Mouse (Mus musculus): ENCODE measurements around the gene Cyp27b1.
A peak's percentile ranks its signal among the peaks of the same experiment; 100 is the strongest.
"Not testable (repeated sequence)": the region's sequence is repeated elsewhere in the genome, so short reads cannot be mapped to it uniquely, and the experiment has no call there.

Gene Cyp27b1

DNA sequence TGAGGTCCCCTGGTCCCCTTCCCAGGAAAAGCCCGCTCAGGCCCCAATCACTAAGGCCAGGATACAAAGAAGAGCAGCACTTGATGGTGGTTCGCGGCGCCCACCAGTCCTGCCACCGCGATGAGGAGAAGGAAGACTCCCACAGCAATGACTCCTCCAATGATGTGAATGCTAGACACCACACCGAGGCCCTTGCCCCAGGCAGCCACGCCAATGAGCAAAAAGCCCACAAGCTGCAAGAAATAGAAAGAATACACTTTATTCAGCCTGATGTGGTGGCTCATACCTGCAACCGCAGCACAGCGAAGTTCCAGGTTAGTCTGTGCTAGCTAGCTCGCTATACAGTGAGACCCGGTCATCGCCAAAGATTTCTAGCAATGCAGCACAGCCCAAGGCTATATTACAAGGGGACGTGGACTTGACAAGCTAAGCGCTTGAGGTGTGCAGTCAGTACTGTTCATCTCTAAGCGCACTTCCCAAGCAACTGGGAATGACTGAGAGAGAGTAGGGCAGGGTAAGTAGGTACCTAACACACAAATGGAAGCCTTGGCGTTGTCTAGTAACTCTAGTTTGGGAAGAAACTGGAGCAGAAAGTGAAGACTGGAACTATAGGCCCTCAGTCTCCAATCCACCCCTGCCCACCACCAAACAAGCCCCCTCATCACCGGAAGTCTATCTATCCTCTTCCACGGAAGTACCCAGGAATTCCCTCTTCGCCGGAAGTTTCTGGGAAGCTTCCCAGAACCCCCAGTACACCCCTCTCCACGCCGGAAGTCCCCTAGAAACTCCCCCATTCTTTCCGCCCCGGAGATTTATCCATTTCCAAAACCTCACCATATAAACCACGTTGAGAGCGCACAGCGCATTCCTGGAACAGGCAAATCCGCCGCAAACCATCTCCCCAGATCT is 21.5 kb downstream of the Cyp27b1 start:
- DNase-seq (ENCODE audit: low spot score in 2 of 2) = no peak

DNA sequence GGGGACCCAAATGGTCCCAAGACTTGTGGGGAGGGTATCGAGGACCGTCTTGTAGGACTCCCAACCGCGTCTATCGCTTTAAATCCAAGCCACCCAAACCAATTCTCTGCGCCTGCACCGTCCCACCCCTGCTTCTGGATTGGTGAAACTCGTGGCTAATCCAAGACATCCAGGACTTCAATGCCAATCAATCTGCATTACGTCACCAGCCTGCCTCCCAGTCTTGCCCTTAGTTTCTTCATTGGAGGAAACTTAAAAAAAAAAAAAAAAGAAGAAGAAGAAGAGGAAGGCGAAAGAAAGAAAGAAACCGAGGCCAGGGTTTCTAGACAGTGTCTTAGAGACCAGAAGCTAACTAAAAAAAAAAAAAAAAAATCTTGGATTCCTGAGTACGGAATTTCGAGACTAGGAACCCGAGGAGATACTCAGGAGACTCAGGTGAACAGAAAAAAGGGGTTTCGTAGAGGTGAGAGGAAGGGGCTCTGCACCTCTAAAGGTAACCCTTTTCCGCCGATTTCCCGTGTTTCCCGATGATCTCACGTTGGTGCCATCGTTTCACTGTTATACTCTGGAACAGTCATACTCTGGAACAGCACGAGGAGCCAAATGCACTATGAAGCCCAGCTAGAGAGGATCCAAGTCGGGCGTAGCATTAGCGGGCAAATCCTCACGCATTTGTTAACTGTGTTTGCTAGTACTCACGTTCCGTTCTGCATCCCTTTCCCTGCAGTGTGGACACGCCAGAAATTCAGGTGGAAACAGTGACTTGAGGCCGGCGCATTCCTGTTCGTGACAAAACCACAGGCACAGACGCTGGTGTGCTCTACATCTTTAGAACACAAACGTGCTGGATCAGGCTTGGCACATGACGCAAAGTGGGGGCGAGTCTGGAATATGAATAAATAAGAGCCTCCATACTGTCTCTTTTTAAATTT is 22.4 kb downstream of the Cyp27b1 start, which contains the start of gene Tspan31:
Tspan31 (minus strand) TSS at position 75 of the 932 bp plus-strand sequence.
- DNase-seq (ENCODE audit: low spot score in 2 of 2) = peak; percentile 93 to 97

DNA sequence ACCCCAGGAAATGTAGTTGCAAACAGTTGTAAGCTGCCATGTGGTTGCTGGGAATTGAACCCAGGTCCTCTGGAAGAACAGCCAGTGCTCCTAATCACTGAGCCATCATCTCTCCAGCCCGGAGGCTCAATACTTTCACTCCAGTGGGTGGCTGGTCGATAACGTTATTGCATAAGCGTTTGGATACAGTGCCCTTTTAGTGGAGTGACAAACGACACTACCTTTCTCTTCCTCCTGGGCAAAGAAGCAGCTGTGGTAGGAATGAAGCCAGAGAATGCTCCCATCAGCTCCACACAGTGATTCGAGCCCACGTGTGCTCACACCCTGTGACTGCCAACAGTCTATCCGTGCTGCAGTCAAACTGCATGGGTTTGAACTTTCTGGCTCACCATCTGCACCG is 23.2 kb downstream of the Cyp27b1 start:
- DNase-seq (ENCODE audit: low spot score in 2 of 2) = no peak

DNA sequence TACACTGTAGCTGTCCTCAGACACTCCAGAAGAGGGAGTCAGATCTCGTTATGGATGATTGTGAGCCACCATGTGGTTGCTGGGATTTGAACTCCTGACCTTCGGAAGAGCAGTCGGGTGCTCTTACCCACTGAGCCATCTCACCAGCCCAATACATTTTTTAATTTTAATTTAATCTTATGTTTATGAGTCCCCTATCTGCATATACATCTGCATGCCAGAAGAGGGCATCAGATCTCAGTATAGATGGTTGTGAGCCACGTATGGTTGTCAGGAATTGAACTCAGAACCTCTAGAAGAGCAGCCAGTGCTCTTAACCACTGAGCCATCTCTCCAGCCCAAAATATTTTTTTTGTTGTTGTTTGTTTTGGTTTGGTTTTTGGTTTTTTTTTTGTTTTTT is 24.2 kb downstream of the Cyp27b1 start:
- DNase-seq (ENCODE audit: low spot score in 2 of 2) = not testable (repeated sequence)

DNA sequence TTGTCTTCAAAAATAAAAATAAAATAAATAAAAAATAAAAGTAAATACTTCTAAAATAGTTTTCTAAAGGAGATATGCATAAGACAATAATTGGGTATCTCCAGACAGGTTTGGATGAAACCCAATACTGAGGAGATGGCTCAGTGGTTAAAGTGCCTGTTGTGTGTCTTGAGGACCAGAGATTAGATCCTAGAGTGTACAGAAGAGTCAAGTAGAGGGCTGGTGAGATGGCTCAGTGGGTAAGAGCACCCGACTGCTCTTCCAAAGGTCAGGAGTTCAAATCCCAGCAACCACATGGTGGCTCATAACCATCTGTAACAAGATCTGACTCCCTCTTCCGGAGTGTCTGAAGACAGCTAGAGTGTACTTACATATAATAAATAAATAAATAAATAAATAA is 24.9 kb downstream of the Cyp27b1 start:
- DNase-seq (ENCODE audit: low spot score in 2 of 2) = not testable (repeated sequence)

DNA sequence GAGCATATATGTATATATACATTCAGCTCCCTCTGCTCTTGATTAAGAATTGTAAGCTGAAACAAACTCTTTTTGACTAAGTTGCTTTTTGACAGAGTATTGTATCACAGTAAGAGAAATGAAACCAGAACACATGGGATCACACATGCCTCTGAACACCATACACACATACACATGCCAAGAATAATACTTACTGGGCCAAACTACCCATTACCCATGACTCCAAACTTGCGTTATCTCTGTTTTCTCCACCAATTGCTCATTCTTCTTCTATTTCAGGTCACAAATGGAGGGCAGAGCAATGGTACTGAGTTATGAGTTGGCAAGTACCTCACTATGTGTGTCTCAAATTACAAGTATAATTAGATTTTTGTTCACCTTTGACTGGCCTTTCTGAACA is 25.9 kb downstream of the Cyp27b1 start:
- DNase-seq (ENCODE audit: low spot score in 2 of 2) = no peak

DNA sequence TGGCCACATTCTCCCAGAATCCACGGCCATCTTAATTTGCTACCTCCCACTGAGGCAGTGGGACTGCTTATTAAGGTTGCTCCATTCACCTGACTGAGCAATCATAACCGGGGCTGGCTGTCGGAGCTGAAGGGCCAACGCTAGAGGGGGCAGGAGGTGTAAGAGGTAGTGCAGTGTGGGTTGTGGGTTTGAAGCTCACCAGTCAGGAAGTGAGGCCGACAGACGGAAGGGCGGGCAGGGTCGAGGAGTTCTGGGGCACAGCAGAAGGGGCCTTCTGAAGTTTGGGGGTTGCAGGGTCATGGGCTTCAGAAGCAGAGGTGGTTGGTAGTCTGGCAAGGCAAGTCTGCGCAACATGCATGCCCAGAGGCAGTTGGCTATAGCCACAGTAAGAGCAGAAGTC is 27.0 kb downstream of the Cyp27b1 start, which contains the start of gene Agap2:
Agap2 (plus strand) TSS at position 205 of the 400 bp plus-strand sequence.
- no peak for DNase-seq (ENCODE audit: low spot score in 2 of 2)

DNA sequence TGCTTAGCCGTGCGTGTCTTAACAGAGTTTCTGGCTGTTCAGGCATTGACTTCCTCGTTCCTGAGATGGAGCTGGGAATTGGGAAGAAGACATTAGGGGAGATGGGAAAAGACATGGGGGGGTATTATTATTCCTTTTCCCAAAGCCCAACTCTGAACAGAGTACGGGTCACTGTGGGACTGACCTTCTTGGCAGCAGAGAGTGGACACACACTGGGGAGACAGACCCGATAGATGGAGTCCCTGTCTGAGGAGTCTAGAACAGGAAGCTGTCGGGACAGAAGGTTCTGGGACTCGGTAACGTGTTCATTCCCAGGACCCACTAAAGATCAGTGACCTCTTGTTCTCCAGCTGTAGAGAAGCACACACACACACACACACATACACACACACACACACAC is 27.6 kb downstream of the Cyp27b1 start:
- no peak for DNase-seq (ENCODE audit: low spot score in 2 of 2)

DNA sequence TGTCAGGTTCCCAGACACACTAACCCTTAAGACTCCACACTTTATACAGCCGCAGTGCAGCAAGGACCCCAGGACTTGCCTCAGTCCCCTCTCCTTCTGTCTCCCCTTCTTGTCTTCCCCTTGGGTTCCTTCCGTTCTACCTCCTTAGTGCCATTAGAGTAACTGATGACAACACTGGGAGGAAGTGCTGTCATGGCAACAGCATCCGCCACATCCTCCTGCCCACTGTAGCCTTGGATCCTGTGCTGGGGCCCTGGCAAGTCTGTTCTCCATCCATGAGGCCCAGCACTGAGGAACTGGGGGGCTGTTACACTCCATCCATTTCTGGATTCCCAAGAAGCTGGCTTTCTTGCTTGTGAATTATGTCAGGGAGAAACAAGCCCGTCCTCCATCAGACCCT is 28.0 kb downstream of the Cyp27b1 start:
- DNase-seq (ENCODE audit: low spot score in 2 of 2) = no peak

DNA sequence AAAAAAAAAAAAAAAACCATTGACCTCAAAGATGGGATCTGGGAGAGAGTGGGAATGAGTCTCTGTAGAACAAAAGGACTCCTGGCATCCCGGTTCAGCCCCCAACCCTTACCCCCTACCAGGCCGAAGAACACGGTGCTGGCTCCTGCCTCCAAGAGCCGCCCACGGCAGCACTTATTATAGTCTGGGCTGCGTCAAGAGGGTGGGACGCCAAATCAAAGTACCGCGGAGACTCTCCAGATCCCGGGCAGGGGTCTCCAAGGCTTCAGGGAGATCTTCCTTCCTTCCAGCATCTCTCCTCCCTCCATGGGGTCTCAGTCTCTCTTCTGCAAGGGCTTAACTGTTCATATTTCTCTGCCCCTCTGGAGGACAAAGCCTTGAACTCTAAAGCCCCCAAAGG is 29.5 kb downstream of the Cyp27b1 start:
- DNase-seq (ENCODE audit: low spot score in 2 of 2) = no peak

DNA sequence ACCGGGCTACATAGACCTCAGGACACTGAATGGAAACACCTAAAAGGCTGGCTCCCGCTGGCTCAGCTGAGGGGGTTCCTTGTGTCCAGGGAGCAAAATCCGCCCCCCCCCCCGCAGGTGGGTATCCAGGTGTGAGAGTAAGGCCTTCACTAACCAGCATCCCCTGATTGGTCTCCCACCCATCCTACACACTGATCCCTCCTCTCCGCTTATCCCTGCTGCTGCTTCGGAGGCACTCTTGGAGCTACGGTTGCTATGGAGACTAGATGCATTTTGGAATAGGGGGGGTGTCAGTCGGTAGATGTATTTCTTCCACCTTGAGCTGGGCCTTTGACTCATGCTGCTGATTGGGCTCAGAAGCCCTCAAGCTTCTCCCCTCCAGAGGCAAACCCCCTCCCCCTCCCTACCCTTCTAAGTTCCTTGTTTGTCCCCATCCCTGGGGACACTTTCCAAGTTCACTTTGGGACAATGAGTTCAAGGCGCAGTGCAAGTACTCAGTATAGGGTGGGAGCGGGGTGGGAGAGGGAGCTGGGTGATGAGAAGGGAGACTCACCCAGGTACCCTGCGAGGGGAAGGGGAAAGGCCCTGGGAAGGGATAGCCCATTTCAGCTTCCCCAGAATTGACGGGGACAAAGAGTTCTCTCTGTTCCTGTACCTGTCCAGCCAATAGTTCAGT is 30.1 kb downstream of the Cyp27b1 start:
- peak; percentile 72 to 82 for DNase-seq (ENCODE audit: low spot score in 2 of 2)

DNA sequence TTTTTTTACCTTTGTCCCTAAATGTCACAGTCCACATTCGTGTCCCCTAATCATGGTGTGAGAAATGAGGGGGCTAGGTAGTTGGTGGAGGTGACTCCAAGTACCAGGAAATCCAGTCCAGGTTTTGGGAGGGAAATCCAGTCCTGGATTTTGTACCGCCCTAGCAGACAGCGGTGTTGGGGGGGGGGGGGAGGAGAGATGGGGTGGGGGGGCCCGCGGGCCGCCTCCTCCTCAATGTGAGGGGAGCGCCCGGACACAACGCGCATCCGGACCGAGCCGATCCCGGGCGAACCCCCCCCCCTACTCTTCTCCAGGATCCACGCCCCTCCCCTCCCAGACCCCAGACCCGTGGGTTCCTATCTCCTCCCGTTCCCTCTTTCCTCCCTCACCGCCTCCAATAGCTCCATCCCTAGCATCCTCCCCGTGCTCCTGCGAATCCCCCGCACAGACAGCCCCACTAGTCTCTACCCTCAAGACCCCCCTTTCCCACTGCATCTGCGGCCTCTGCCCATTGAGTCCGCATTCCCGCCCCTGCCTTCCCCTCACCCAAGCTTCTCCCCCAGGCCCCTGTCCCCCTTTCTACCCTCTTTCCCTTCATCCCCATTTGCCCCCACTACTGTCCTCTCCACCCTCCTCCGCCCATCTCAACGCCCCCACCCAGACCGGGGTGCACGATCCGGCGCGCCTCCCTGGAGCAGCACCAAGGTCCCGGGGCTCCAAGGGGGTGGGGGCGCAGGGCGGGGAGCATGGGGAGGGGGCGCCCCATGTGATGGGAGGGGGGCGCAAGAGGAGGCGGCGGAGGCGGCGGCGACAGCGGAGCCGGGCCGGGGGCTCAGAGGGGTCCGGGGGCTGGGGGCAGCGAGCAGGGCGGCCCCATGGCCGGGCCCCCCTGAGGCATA is 30.9 kb downstream of the Cyp27b1 start:
- no peak for DNase-seq (ENCODE audit: low spot score in 2 of 2)

DNA sequence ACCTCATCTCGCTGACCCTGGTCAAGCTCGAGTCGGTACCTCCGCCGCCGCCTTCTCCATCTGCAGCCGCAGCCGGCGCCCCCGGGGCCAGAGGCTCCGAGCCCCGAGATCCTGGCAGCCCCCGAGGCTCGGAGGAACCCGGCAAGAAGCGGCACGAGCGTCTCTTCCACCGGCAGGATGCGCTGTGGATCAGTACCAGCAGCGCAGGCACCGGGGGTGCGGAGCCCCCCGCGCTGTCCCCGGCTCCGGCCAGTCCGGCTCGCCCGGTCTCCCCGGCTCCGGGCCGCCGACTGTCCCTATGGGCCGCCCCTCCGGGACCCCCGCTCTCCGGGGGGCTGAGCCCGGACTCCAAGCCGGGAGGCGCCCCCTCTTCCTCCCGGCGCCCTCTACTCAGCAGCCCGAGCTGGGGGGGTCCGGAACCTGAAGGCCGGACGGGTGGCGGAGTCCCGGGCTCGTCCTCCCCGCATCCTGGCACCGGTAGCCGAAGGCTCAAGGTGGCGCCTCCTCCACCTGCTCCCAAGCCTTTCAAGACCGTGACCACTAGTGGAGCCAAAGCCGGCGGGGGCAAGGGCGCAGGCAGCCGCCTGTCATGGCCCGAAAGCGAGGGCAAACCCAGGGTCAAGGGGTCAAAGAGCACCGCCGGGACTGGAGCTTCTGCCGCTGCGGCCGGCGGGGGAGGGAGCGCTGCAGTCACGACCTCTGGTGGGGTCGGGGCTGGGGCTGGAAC is 31.8 kb downstream of the Cyp27b1 start:
- no peak for DNase-seq (ENCODE audit: low spot score in 2 of 2)

DNA sequence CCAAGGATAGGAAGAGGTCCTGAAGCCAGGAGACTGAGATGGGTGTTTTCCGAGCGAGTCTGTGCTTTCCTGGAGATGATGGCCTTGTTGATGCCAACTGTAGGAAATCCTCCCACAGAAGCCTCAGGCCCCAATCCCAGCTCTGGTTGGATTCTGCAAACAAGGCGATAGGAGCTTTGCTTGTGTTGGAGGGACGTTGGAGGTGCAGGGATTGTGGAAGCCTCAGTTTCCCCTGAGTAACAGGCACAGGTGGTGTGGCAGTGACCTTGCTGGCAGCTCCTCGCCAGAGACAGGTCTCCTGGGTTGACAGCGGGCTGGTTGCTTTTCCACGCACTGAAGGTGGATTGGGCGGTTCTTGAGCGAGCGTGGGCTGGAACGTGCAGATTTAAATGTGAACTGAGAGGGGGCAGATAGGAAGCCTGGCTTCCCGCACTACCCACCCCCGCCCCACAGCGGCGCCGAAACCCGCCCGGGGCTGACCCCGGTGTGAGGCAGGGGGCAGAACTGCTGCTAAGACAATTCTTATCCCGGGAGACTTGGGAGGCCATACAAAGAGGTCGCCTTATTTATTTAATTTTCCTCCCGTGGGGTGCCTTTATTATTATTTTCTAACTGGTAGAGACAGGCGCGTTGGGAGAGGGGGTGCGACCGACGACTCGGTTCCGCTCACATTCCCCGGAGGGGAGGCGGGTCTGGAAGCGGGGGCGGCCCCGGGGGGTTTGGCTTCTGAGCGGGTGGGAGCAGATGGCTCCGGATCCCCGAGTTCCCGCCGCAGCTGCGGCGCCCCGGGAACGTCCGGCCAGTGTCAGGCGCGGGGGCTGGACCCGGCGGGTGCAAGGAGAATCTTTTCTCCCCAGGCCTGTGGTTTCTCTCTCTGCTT is 33.1 kb downstream of the Cyp27b1 start:
- no peak for DNase-seq (ENCODE audit: low spot score in 2 of 2)

DNA sequence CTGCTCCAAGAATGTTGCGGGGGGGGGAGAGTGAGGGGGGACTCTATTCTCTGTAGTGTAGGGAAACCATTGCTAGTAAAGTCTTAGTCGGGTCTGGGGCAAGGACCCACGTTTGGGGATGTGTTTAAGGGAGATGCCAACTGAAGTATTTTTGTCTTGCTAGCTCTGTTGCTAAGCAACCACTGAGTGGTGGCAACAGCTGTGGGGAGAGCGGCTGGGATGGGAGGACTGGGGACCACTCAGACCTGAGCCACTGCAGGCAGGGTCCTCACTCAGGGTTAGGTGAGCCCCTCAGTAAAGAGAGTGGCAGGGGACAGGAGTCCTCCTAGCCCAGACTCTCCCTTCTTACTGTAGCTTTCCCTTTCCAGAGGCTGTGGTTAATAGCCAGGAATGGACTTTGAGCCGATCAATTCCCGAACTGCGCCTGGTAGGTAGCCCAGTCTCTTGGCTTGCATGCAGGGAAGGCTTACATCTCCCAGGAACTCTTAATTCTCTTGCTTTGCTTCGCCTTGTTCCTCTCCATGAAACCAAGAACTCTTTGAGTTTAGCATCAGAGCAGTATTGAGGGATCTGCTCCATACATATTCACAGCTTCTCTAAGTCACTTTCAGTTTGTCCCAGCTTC is 34.1 kb downstream of the Cyp27b1 start:
- no peak for DNase-seq (ENCODE audit: low spot score in 2 of 2)

DNA sequence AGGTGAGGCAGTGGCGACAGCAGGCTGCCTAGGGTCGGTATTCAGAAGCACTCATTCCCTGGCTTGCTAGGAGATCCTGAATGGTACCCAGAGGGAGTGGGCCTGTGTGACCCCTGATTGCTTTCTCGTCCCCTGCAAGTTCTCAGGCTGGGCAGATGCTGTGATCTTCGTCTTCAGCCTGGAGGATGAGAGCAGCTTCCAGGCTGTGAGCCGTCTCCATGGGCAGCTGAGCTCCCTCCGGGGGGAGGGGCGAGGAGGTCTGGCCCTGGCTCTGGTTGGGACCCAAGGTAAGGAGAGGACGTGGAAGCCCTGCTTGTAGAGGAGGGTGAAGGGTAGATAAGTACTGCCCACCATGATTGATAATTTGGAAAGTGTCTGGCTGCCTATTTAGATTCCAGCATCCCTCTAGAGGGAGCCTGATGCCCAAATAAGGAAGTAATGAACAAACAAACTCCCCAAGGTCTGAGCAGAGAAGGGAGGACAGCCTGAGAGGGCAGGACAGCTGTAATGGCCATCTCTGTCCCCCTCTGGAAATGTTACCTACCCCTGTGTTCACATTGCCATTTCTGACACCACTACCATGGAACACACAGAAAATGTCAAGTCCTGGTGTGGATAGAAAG is 35.4 kb downstream of the Cyp27b1 start:
- DNase-seq (ENCODE audit: low spot score in 2 of 2) = no peak

DNA sequence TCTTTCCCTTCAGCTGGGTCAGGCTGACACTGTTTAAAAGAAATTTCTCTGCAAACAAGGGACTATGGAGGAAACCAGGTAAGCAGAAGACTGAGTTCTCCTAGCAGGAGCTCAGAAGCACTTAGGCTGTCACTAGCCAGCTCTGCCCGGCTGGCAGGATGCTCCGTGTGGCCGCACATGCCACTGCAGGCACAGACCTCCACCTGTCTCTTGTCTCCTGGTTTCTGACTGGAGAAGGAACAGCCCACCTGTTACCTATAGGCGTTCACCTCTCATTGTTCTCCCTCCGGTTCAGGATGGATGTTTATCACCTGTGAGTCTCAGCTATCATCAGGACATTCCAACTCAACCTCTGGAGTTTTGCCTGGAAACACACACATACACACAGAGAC is 35.9 kb downstream of the Cyp27b1 start:
- DNase-seq (ENCODE audit: low spot score in 2 of 2) = no peak

DNA sequence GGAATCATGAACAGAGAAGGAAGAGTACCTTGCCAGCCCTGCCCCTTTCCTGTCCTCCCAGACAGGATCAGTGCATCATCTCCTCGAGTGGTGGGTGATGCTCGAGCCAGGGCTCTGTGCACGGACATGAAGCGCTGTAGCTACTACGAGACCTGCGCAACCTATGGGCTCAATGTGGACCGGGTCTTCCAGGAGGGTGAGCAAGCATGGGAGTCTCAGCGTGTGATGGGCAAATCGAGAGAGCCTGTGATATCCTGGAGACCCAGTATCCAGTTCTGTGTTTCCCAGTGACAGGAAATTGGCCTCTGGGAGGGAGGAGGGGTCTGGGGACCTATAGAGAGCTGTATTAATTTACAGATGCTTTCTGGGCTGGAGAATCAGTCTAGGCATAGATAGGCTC is 37.0 kb downstream of the Cyp27b1 start:
- no peak for DNase-seq (ENCODE audit: low spot score in 2 of 2)

Data from right cerebral cortex, postnatal 36 days (tissue).